Mouse (Mus musculus) CH12.LX (cell line): ENCODE results near the gene Gm20431. TPM values are rescaled to one million over a fixed set of nuclear protein-coding genes. Genes with fewer than 3 reads are reported as not detected.
A peak's percentile ranks its signal among the peaks of the same experiment; 100 is the strongest.

Source experiments
- DNase-seq: peaks from one replicate; pipeline ENCODE4 v3.0.0-alpha.2; 2013; ENCODE audit errors: extremely low read depth
- H3K27ac ChIP-seq: 2 replicates; pipeline ENCODE4 v1.5.1; 2012; ENCODE audit warnings: low read depth, mild to moderate bottlenecking, control low read depth, moderate library complexity; ENCODE audit not compliant: insufficient read depth
- H3K27me3 ChIP-seq: replicated peaks from 2 replicates; pipeline ENCODE3; 2012; ENCODE audit warnings: inconsistent platforms
- H3K36me3 ChIP-seq, 2 experiments: replicated peaks in 1 of 2; 2 replicates each; pipeline versions ENCODE3 to v1.6.1; 2012; ENCODE audit warnings: inconsistent platforms in 1 of 2, low read length in 1 of 2, mild to moderate bottlenecking in 1 of 2, mixed read lengths in 1 of 2, moderate library complexity in 1 of 2; ENCODE audit not compliant: control insufficient read depth in 1 of 2, insufficient read depth in 1 of 2
- H3K4me1 ChIP-seq, 2 experiments: 2 replicates each; pipeline ENCODE4 v1.6.1; 2012; ENCODE audit warnings: inconsistent platforms in 1 of 2, moderate library complexity in 1 of 2; ENCODE audit not compliant: insufficient read depth in 2 of 2, control insufficient read depth in 1 of 2
- H3K4me2 ChIP-seq: 2 replicates; pipeline ENCODE4 v1.6.1; 2012; ENCODE audit warnings: low read depth, mild to moderate bottlenecking, control low read depth; ENCODE audit not compliant: poor library complexity, insufficient read depth, severe bottlenecking
- H3K4me3 ChIP-seq, 3 experiments: fragments of 150-350 bp in 1 of 3; sonication (generic) in 1 of 3; replicated peaks in 1 of 3; 2 replicates each; pipeline versions ENCODE3 to v1.5.1; 2011 to 2012; ENCODE audit warnings: low read depth in 2 of 3, low read length in 2 of 3, mild to moderate bottlenecking in 2 of 3, moderate library complexity in 2 of 3, control low read depth in 1 of 3, improper control_type of control experiment in 1 of 3, inconsistent platforms in 1 of 3, mixed read lengths in 1 of 3; ENCODE audit not compliant: poor library complexity in 1 of 3
- H3K79me2 ChIP-seq: replicated peaks from 2 replicates; pipeline ENCODE4 v1.6.1; 2012; ENCODE audit warnings: mild to moderate bottlenecking, moderate library complexity; ENCODE audit not compliant: control insufficient read depth, poor library complexity, insufficient read depth, severe bottlenecking; ENCODE audit errors: extremely low read depth
- H3K9ac ChIP-seq: 2 replicates; pipeline ENCODE4 v1.6.1; 2012; ENCODE audit warnings: low read depth, mild to moderate bottlenecking, control low read depth, moderate library complexity; ENCODE audit not compliant: insufficient read depth
- H3K9me3 ChIP-seq: replicated peaks from 2 replicates; pipeline ENCODE3; 2012; ENCODE audit warnings: low read length, inconsistent platforms, mixed read lengths
- BHLHE40 ChIP-seq: IDR thresholded peaks from 2 replicates; pipeline ENCODE4 v1.6.1; 2011; ENCODE audit warnings: mild to moderate bottlenecking, low read depth, low read length, improper control_type of control experiment
- ELF1 ChIP-seq: IDR thresholded peaks from 2 replicates; pipeline ENCODE4 v1.6.1; 2014; ENCODE audit warnings: low read depth, mild to moderate bottlenecking, inconsistent platforms, low read length, improper control_type of control experiment
- EP300 ChIP-seq: IDR thresholded peaks from 2 replicates; pipeline ENCODE4 v1.6.1; 2011; ENCODE audit warnings: low read length, improper control_type of control experiment
- ETS1 ChIP-seq: conservative IDR thresholded peaks from 2 replicates; pipeline ENCODE4 v1.6.1; 2012; ENCODE audit warnings: low read depth, mild to moderate bottlenecking, inconsistent platforms, low read length, improper control_type of control experiment, moderate library complexity
- IRF4 ChIP-seq: IDR thresholded peaks from 2 replicates; pipeline ENCODE4 v1.6.1; 2014; ENCODE audit warnings: low read depth, mild to moderate bottlenecking, inconsistent platforms, low read length, improper control_type of control experiment
- JUN ChIP-seq: IDR thresholded peaks from 2 replicates; pipeline ENCODE4 v1.6.1; 2011; ENCODE audit warnings: low read depth, mild to moderate bottlenecking, low read length, improper control_type of control experiment, moderate library complexity; ENCODE audit not compliant: insufficient read depth
- MAFK ChIP-seq: IDR thresholded peaks from 2 replicates; pipeline ENCODE4 v1.6.1; 2011; ENCODE audit warnings: low read length, improper control_type of control experiment; ENCODE audit not compliant: insufficient replicate concordance
- MEF2A ChIP-seq: IDR thresholded peaks from 2 replicates; pipeline ENCODE4 v1.6.1; 2014; ENCODE audit warnings: low read depth, mild to moderate bottlenecking, inconsistent platforms, low read length, improper control_type of control experiment, borderline replicate concordance
- POLR2A ChIP-seq: IDR thresholded peaks from 2 replicates; pipeline ENCODE4 v1.6.1; 2011; ENCODE audit warnings: low read depth, mild to moderate bottlenecking, improper control_type of control experiment, low read length
- RCOR1 ChIP-seq: conservative IDR thresholded peaks from 2 replicates; pipeline ENCODE4 v1.6.1; 2012; ENCODE audit warnings: low read depth, mild to moderate bottlenecking, inconsistent platforms, low read length, improper control_type of control experiment
- TCF12 ChIP-seq: IDR thresholded peaks from 2 replicates; pipeline ENCODE4 v1.6.1; 2014; ENCODE audit warnings: low read depth, mild to moderate bottlenecking, inconsistent platforms, low read length, improper control_type of control experiment
- ZKSCAN1 ChIP-seq: IDR thresholded peaks from 2 replicates; pipeline ENCODE4 v1.6.1; 2012; ENCODE audit warnings: low read depth, inconsistent platforms, low read length, improper control_type of control experiment, borderline replicate concordance
- ZNF384 ChIP-seq: IDR thresholded peaks from 2 replicates; pipeline ENCODE4 v1.6.1; 2012; ENCODE audit warnings: low read depth, low read length, improper control_type of control experiment, inconsistent platforms
- dilution Hi-C: fragments of 300-500 bp; cut with MboI; formaldehyde crosslinking; loops from 2 replicates; pipeline ENCODE4 v1.14.3; 2020; ENCODE audit warnings: low sequenced_read_pairs; ENCODE audit not compliant: extremely low pct_unique_long_range_greater_than_20kb, extremely low pct_ligation_motif_present
- in situ Hi-C: fragments of 300-500 bp; cut with MboI; formaldehyde crosslinking; loops from 3 replicates; pipeline ENCODE4 v1.14.3; 2019; ENCODE audit warnings: low sequenced_read_pairs, low pct_ligation_motif_present, low pct_unique_long_range_greater_than_20kb, mixed read lengths
- polyA plus RNA-seq: library from polyadenylated mRNA; unstranded; fragments of >175 nt; gene quantifications from 2 replicates; pipeline ENCODE4 v1.2.1, GENCODE M21; 2012; ENCODE audit warnings: low read depth; ENCODE audit not compliant: insufficient read length
- total RNA-seq, 2 experiments: library from RNA; depleted of rRNA; stranded (reverse); fragments of 300-350 nt in 1 of 2; fragments of >200 nt in 1 of 2; gene quantifications; 2 replicates each; pipeline ENCODE4 v1.2.3; 2012 to 2014

Gm20431 gene
- total and polyA plus RNA-seq, 3 experiments: 2.4 to 15.0 TPM; not detected in 1

DNA sequence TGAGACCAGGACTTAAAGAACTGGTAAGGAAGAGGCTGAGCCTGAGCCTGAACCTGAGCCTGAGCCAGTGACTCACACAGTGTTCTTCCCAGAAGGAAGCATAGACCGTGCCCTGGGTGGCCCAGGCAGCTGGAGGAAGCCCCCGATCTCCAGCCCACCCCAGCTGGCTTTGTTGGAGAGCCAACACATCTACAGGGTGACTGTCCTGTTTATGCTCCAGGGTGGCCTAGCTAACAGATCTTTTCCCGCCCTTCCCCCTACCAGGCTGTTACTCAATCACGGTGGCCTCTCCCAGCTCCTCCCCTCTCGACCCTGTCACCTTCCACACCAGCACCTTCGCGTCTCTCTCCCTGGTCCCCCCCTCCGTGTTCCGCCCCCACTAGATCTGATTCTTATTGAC is 74.3 kb downstream of the Gm20431 start:
- H3K27me3 ChIP-seq: no peaks in the 10 kb centered on the region

DNA sequence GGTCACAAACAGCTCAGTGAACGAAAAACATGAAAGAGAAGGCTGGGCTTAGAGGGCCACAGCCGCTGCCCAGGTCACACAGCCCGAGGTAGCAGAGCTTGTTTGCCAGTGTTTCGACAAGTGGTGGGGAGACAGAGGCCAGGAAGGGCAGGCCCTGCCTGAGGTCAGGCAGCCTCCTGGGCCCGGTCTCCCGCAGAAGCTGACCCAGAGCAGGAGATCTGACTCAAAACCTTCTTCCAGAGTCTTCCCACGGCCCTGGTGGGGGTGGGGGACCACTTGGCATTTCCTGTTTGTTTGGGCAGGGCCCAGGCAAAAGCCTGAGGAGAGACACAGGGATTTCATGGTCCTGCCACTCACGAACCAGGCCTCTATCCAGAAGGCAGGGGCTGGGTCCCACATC is 75.3 kb downstream of the Gm20431 start:
- Histone ChIP-seq H3K4me1 (peaks cover 33 to 75% of the 10 kb centered on the region in 2 experiments), H3K4me2 (no peak overlapping the region; the same call in 1 of the 2 replicates), H3K79me2 (no peaks in the 10 kb centered on the region), H3K4me3 (no peak overlapping the region), H3K27me3 (no peaks in the 10 kb centered on the region), H3K27ac (no peak overlapping the region), H3K9ac (no peak overlapping the region), H3K9me3 (peaks cover 2% of the 10 kb centered on the region), H3K36me3 (peaks cover 4 to 30% of the 10 kb centered on the region in 2 experiments)
- DNase-seq: no peak
- dilution Hi-C loops (no loop called here), in situ Hi-C loops (loop anchor here (5.0 kb wide), 1 partner anchor 34 kb away; no protein-coding TSS in a partner anchor)
- TF ChIP-seq ELF1 (no peak), IRF4 (0 out of 2 replicates have a peak, but pooled peaks have one; percentile 17)

More for the DNA sequence above, 74.3 kb downstream of the Gm20431 start:
- H3K9me3 ChIP-seq: peaks cover 2% of the 10 kb centered on the region
- no peak overlapping the region for H3K27ac ChIP-seq
- no peak overlapping the region for H3K9ac ChIP-seq
- H3K4me3 ChIP-seq: no peak overlapping the region
- H3K4me2 ChIP-seq: no peak overlapping the region
- DNase-seq: no peak
- H3K79me2 ChIP-seq: no peaks in the 10 kb centered on the region
- TF ChIP-seq MEF2A (no peak), ZKSCAN1 (no peak), POLR2A (no peak), ZNF384 (no peak), TCF12 (no peak)
- H3K36me3 ChIP-seq: peaks cover 4 to 22% of the 10 kb centered on the region in 2 experiments
- peaks cover 33 to 73% of the 10 kb centered on the region in 2 experiments for H3K4me1 ChIP-seq
- dilution Hi-C loops (no loop called here), in situ Hi-C loops (loop anchor here (5.0 kb wide), 1 partner anchor 35 kb away; no protein-coding TSS in a partner anchor)

DNA sequence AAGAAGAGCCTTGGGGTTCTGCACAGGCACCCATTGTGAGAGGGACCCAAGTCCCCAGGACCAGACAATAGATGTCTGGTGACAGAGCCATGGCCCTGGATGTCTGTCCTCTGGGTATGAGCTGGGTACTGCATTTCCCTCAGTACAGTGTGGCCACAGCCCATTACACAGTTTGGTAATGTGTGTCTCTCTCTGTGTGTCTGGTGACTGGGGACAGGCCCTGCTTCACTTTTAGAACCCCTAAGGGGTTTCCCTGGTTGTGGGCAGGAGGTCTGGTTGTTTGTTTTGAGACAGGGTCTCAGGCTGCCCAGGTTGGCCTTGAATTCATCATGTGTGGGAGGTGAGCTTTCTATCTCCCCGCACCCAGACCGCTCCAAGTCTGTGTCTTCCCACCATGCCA is 76.0 kb downstream of the Gm20431 start:
- peak; percentile 63 for DNase-seq
- H3K36me3 ChIP-seq: peaks cover 4 to 30% of the 10 kb centered on the region in 2 experiments
- H3K9me3 ChIP-seq: peaks cover 2% of the 10 kb centered on the region
- dilution Hi-C loops: no loop called here
- H3K79me2 ChIP-seq: no peaks in the 10 kb centered on the region
- peaks cover 33 to 74% of the 10 kb centered on the region in 2 experiments for H3K4me1 ChIP-seq
- H3K4me3 ChIP-seq: no peak overlapping the region
- peak overlapping the region; percentile 4; the same call in 1 of the 2 replicates for H3K4me2 ChIP-seq
- no peaks in the 10 kb centered on the region for H3K27me3 ChIP-seq
- in situ Hi-C loops: loop anchor here (5.0 kb wide), 1 partner anchor 33 kb away; no protein-coding TSS in a partner anchor
- H3K9ac ChIP-seq: no peak overlapping the region
- TF ChIP-seq MAFK (no peak), EP300 (0 out of 2 replicates have a peak, but pooled peaks have one; percentile 37), JUN (no peak), MEF2A (peak; percentile 89), ETS1 (peak; percentile 85), IRF4 (peak; percentile 83), BHLHE40 (peak; percentile 89), RCOR1 (0 out of 2 replicates have a peak, but pooled peaks have one; percentile 33), TCF12 (peak; percentile 39; the same call in 1 of the 2 replicates)
- H3K27ac ChIP-seq: no peak overlapping the region
